Mouse (Mus musculus) olfactory bulb, adult 2 months (tissue): Measurements from ENCODE around the gene Etv1. TPM values are rescaled to one million over a fixed set of nuclear protein-coding genes. Genes with fewer than 3 reads are reported as not detected.
"Not testable (repeated sequence)": the region's sequence is repeated elsewhere in the genome, so short reads cannot be mapped to it uniquely, and the experiment has no call there.

Experiments
- H3K27ac ChIP-seq: fragments of 200-500 bp; 2 replicates; pipeline ENCODE4 v1.5.1; 2012; ENCODE audit warnings: low read depth, low read length; ENCODE audit not compliant: insufficient read depth
- H3K4me1 ChIP-seq: fragments of 200-500 bp; 2 replicates; pipeline ENCODE4 v1.6.1; 2012; ENCODE audit warnings: low read length; ENCODE audit not compliant: control insufficient read depth, insufficient read depth
- H3K4me3 ChIP-seq: fragments of 200-500 bp; 2 replicates; pipeline ENCODE4 v1.5.1; 2012; ENCODE audit warnings: mild to moderate bottlenecking, low read depth, low read length, moderate library complexity; ENCODE audit not compliant: insufficient read depth
- CTCF ChIP-seq: fragments of 200-500 bp; IDR thresholded peaks from 2 replicates; pipeline ENCODE4 v1.5.1; 2012; ENCODE audit warnings: low read depth, mild to moderate bottlenecking, low read length, moderate library complexity; ENCODE audit not compliant: insufficient read depth
- POLR2A ChIP-seq: fragments of 200-500 bp; IDR thresholded peaks from 2 replicates; pipeline ENCODE4 v1.6.1; 2012; ENCODE audit warnings: mild to moderate bottlenecking, low read depth, low read length, moderate library complexity; ENCODE audit not compliant: insufficient read depth
- WGBS: fragments of 180-500 bp; shearing (Covaris S2); methylation state at CpG from one replicate; pipeline ENCODE4 v1.1.7; 2018; 5-methylcytosine and 5-hydroxymethylcytosine counted together
- polyA plus RNA-seq: library from polyadenylated mRNA; stranded (reverse); fragments of >200 nt; gene quantifications from 2 replicates; pipeline ENCODE4 v1.2.4, GENCODE M21; 2012; ENCODE audit warnings: low replicate concordance; ENCODE audit not compliant: missing spikeins, insufficient read depth, insufficient read length

Etv1 gene
- polyA plus RNA-seq, 1 experiment = not detected

DNA sequence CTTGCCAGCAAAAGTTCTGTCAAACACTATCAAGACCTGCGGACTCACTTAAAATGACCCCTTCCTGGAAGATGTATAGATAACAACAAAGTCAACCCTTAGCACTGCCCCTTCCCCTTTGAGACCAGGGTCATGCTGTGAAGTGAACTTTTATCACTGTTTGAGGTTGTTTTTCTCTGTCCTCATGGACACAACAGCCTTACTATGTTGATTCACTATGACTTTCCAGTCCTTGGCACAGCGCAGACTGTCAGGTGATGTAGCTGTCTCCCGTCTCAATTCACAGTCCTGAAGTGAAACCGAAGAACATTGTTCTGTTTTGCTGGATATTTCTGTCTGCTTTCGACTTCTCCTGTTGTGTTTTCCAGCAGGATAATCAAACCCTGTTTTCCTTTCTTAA, 27.9 kb downstream of the Etv1 start:
- Histone ChIP-seq H3K4me1 (no peaks in the 10 kb centered on the region), H3K27ac (no peak overlapping the region), H3K4me3 (no peak overlapping the region)
- 72% methylated on average over 5 of the region's 5 CpGs for WGBS
- TF ChIP-seq CTCF (no peak), POLR2A (no peak)

DNA sequence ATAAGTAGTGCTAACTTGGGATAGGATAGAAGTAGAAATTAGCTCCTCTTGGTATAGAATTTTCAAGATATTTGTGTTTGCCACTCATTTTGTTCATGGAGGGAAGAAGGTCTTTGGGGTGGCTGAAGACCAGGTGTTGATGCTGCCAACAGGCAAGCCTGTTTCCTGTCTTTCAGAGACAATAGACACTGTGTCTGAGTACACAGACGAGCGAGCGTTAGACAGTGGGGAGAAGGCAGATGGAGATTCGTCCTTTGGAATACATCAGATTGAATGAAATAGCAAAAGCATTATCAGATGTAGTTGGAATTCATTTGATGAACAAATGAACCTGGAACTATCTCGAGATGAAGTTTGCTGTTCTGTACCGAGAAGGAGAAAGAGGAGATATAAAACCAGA, 33.2 kb downstream of the Etv1 start:
- WGBS = 70% methylated on average over 6 of the region's 6 CpGs
- Histone ChIP-seq H3K4me1 (no peaks in the 10 kb centered on the region), H3K4me3 (no peak overlapping the region), H3K27ac (no peak overlapping the region)
- no peak for TF ChIP-seq POLR2A
- no peak for TF ChIP-seq CTCF

DNA sequence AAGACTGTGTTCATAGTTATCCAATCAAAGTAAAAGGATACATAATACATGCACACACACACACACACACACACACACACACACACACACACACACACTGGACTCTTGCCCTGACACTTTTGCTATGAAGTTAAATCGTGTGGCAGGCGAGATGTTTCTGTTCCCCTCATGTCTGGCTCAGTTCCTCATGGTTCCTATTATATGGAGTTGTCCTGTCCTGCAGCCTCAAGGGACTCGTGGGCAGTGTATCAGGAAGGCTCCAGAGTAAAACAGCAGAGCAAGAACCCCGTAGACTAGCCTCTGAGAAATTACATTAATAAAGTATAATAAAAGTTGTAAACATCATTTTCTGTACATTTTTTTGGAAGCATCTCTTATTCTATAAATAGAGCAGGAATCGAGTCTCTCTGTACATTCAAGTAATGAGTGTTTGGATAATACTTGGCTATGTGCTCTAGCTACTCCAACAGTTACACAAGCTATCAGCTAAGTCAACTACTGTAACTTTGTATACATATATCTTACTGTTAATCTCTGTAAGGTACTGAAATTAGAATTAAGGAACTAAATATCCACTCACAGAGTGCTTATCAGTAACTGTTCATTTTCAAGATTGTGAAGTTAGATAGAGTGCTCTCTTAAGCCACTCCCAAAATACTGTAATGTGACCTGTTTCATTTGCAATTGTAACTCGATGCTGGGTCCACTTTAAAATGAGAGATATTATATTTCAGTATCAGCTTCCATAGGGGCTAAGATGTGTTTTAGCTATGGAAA, 35.0 kb downstream of the Etv1 start:
- H3K27ac ChIP-seq = no peak overlapping the region
- WGBS = 79% methylated on average over 6 of the region's 6 CpGs
- no peaks in the 10 kb centered on the region for H3K4me1 ChIP-seq
- no peak for TF ChIP-seq CTCF
- no peak for TF ChIP-seq POLR2A
- H3K4me3 ChIP-seq = no peak overlapping the region

DNA sequence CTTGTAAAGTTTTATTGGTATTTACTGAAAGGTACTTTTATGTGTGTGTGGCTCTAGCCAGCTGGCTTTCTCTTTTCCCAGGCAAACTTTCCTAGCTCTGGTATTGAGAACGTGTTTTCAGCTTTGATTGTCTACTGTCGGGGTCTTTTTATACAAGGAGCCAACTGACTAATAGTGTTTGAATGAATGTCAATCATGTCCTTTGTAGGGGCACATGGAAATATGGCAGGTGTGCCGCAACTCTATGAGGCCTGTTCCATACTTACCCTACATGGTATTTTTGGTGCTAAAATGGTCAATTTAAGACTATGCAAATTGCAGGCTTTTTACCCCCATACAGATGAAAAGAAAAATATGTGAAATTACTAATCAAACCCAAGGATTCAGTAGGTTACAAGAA, 37.1 kb downstream of the Etv1 start:
- Histone ChIP-seq H3K27ac (no peak overlapping the region), H3K4me3 (no peak overlapping the region), H3K4me1 (no peaks in the 10 kb centered on the region)
- WGBS = 75% methylated on average over 3 of the region's 3 CpGs
- TF ChIP-seq CTCF = no peak
- no peak for TF ChIP-seq POLR2A

DNA sequence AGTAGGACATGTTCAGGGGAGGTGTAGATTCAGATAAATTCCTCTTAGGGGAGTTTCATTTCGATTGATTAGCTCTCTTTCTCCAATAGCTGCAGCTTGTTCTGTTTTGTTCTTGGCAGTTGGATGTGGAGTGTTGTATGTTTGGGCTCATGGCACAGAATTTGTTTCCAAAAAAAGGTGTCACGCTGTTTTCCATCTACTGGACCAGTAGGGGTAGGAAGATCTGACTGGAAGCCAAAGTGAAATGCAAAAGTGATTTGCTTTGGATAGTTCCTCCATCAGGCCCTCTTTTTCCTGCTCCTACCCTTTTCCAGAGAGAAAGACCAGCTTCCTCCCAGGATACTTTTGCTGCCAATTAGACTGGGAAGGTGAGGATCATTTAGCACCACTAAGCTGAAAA, 39.1 kb downstream of the Etv1 start:
- Histone ChIP-seq H3K27ac (no peak overlapping the region), H3K4me1 (no peaks in the 10 kb centered on the region), H3K4me3 (no peak overlapping the region)
- no peak for TF ChIP-seq POLR2A
- no peak for TF ChIP-seq CTCF
- 91% methylated on average over 2 of the region's 2 CpGs for WGBS

DNA sequence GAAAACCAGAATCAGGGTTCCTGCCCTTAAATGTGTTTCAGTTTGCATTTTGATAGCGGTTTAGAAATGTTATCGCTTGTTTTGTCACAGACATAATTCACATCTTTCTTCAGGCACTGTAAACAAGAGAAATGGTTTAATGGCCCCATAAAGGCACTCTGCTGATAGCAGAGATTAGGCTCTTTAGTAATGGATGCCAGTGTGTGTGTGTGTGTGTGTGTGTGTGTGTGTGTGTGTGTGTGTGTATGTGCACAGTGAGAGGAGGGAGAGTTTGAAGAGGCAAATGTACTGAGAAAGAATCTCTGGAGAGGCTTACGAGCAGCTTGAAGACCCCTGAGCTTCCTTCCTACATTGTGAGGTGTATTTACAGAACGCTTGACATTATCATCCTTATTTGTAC, 41.5 kb downstream of the Etv1 start:
- H3K4me3 ChIP-seq = no peak overlapping the region
- no peak overlapping the region for H3K27ac ChIP-seq
- H3K4me1 ChIP-seq = no peaks in the 10 kb centered on the region
- WGBS = 87% methylated on average over 4 of the region's 4 CpGs
- TF ChIP-seq POLR2A (no peak), CTCF (no peak)

DNA sequence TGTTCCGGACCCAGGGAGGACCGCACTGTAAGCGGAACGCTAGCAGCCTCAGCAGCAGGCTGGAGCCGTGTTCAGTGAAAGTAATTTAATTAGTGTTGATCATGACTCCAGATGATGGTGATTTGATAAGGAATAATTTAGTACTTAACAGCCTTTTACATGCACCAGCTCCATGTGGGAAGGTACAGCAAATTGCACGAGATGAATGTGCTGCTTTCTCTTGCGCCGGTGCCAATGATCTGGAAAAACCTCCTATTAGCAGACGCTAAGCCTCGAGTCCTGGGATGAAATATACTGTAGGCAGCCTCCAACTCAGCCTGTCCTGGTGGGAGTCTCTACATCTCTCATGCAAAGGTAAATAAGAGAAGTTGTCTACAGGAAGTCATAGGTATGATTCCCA, 45.2 kb downstream of the Etv1 start:
- WGBS = 41% methylated on average over 10 of the region's 10 CpGs
- Histone ChIP-seq H3K4me1 (no peaks in the 10 kb centered on the region), H3K4me3 (no peak overlapping the region), H3K27ac (no peak overlapping the region)
- TF ChIP-seq CTCF (no peak), POLR2A (no peak)

DNA sequence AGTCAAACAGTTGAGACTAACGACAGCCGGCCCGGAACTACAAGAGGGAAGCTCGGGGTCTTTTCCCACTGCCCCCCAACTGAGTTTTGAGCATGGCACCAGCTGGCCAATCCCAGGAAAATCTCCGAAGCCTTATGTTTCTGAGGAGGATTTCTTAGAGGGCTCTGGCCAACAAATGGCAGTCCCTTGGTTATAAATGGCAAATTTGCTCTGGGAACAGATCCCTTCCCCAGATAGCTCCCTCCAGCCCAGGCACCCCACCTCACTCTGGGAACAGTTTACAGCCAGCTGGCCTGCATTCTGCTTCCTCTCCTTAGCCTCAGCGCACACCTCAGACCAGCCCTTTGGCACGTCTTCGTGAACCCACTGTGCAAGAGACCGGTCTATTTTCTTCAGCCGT, 53.8 kb downstream of the Etv1 start:
- TF ChIP-seq POLR2A (no peak), CTCF (no peak)
- Histone ChIP-seq H3K4me3 (no peak overlapping the region), H3K4me1 (peaks cover 11% of the 10 kb centered on the region), H3K27ac (peak overlapping the region; percentile 84)
- WGBS = 79% methylated on average over 10 of the region's 10 CpGs

DNA sequence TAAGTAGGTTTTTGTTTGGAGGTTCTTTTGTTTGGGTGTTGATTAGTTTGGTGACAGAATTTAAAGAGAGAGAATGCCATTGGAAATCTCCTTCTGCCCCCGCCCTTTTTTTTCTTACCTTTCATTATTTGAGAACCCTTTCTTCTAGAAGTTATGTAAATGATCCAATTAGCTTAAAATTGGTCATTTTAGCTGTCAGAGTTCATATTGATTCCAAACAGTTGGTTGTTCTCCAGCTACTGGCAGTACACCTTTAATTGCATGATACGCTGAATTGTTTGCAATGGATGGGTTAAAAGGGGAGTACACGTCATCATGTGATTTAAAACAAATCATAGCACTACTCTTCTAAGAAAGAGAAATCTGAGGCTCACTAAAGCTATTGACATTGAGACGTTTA, 55.4 kb downstream of the Etv1 start:
- Histone ChIP-seq H3K4me1 (peaks cover 11% of the 10 kb centered on the region), H3K4me3 (no peak overlapping the region), H3K27ac (no peak overlapping the region)
- TF ChIP-seq POLR2A = no peak
- TF ChIP-seq CTCF = no peak
- 51% methylated on average over 4 of the region's 4 CpGs for WGBS

DNA sequence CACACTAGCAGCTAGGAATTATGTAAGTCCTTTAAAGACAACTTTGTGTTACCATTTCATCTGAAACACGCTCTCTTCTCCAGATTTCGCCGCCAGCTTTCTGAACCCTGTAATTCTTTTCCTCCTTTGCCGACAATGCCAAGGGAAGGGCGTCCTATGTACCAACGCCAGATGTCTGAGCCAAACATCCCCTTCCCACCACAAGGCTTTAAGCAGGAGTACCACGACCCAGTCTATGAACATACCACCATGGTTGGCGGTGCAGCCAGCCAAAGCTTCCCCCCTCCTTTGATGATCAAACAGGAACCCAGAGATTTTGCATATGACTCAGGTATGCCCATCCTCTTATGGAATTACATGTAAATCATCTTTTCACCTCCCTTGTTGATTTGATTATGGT, 55.8 kb downstream of the Etv1 start:
- not testable (repeated sequence) for H3K27ac ChIP-seq, H3K4me3 ChIP-seq
- WGBS = 37% methylated on average over 8 of the region's 8 CpGs
- H3K4me1 ChIP-seq = peaks cover 11% of the 10 kb centered on the region
